Mouse (Mus musculus) liver, postnatal 0 days (tissue): ENCODE results near the gene Slc12a8. TPM values are rescaled to one million over a fixed set of nuclear protein-coding genes. Genes with fewer than 3 reads are reported as not detected.

ENCODE experiments used
- ATAC-seq: fragments of 200-750 bp; cut with Nextera tagmentation; 2 replicates; pipeline ENCODE4 v1.8.0; 2017; ENCODE audit warnings: mild to moderate bottlenecking, moderate library complexity
- DNase-seq: peaks from one replicate; pipeline ENCODE4 v3.0.0-alpha.2; 2016
- H3K27ac ChIP-seq: fragments of 300-500 bp; sonication (generic); 2 replicates; pipeline ENCODE4 v1.5.1; 2014; ENCODE audit warnings: antibody characterized with exemption, moderate library complexity, mild to moderate bottlenecking, low read depth
- H3K27me3 ChIP-seq: fragments of 300-500 bp; sonication (generic); 2 replicates; pipeline ENCODE4 v1.6.1; 2014; ENCODE audit warnings: low read length, control low read depth, mixed read lengths; ENCODE audit not compliant: insufficient read depth
- H3K36me3 ChIP-seq: fragments of 300-500 bp; sonication (generic); replicated peaks from 2 replicates; pipeline ENCODE4 v1.6.1; 2014; ENCODE audit warnings: mild to moderate bottlenecking, control low read depth, low read length, moderate library complexity, mixed read lengths; ENCODE audit not compliant: insufficient read depth
- H3K4me1 ChIP-seq: fragments of 300-500 bp; sonication (generic); 2 replicates; pipeline ENCODE4 v1.6.1; 2014; ENCODE audit warnings: antibody characterized with exemption, mild to moderate bottlenecking, control low read depth; ENCODE audit not compliant: insufficient read depth
- H3K4me2 ChIP-seq: fragments of 300-500 bp; sonication (generic); 2 replicates; pipeline ENCODE4 v1.6.1; 2014; ENCODE audit warnings: low read depth, mild to moderate bottlenecking, low read length, moderate library complexity, mixed read lengths
- H3K4me3 ChIP-seq: fragments of 300-500 bp; sonication (generic); 2 replicates; pipeline ENCODE4 v1.5.1; 2014; ENCODE audit warnings: low read depth, low read length
- H3K9ac ChIP-seq: fragments of 300-500 bp; sonication (generic); replicated peaks from 2 replicates; pipeline ENCODE4 v1.6.1; 2014; ENCODE audit warnings: mild to moderate bottlenecking, moderate library complexity
- H3K9me3 ChIP-seq: fragments of 300-500 bp; sonication (generic); 2 replicates; pipeline ENCODE4 v1.6.1; 2016; ENCODE audit warnings: mild to moderate bottlenecking, control low read depth, low read length, mixed read lengths
- CTCF ChIP-seq: sonication (generic); IDR thresholded peaks from 2 replicates; pipeline ENCODE4 v1.5.1; 2016; ENCODE audit warnings: antibody characterized with exemption, low read depth
- EP300 ChIP-seq: IDR thresholded peaks from 2 replicates; pipeline ENCODE4 v1.6.1; 2016; ENCODE audit warnings: antibody characterized with exemption, low read depth, mild to moderate bottlenecking
- WGBS: fragments of 180-500 bp; shearing (Covaris S2); extraction: QIAGEN DNeasy Blood & Tissue Kit; methylation state at CpG from one replicate; pipeline ENCODE4 v1.1.7; 2014; ENCODE audit not compliant: insufficient replicate concordance; 5-methylcytosine and 5-hydroxymethylcytosine counted together
- polyA plus RNA-seq: library from polyadenylated mRNA; unstranded; fragments of >200 nt; fragmentation: Nextera tagmentation; extraction: Ambion mirVana; gene quantifications from 2 replicates; pipeline ENCODE4 v1.2.1, GENCODE M21; 2015

Slc12a8 gene
- polyA plus RNA-seq, 1 experiment from 2014 or later = 0.18 TPM

DNA sequence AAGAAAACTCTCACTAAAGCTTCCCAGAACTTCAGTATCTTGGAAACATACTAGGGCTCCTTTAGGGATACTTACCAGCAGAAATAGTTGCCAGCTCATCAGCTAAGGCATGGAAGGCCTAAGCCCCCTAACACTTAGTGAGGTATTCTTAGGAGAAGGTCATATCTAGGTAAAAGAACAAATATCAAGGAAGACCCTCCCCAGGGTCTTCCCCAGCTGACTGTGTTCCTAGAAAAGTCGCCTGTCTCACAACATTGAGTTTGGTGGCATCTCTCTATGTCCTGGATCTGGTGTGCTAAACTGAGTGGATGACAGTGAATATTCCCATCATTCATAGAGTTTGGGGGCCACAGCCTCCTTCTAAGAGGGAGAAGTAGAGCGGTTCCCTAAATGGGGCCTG, 153.8 kb downstream of the Slc12a8 start:
- no peaks in the 10 kb centered on the region for H3K27me3 ChIP-seq
- H3K27ac ChIP-seq = no peak overlapping the region
- H3K9me3 ChIP-seq = no peaks in the 10 kb centered on the region
- TF ChIP-seq CTCF = no peak
- no peak for TF ChIP-seq EP300
- no peak overlapping the region for H3K4me2 ChIP-seq
- H3K4me3 ChIP-seq = no peak overlapping the region
- ATAC-seq (no peak), DNase-seq (no peak)
- H3K36me3 ChIP-seq = no peaks in the 10 kb centered on the region
- 65% methylated on average over 2 of the region's 2 CpGs for WGBS
- H3K4me1 ChIP-seq = peaks cover 3% of the 10 kb centered on the region; the same call in 1 of the 2 replicates
- H3K9ac ChIP-seq = no peak overlapping the region

DNA sequence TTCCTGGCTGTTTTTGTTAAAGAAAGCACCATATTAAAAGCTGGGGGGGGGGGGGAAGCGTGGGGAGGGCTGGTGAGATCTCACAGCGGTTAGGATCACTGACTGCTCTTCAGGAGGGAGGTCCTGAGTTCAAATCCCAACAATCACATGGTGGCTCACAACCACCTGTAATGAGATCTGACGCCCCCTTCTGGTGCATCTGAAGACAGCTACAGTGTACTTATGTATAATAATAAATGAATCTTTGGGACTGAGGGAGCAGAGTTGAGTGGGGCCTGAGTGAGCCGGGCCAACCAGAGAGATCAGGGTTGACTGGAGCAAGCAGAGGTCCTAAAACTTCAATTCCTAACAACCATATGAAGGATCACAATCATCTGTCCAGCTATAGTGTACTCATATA, 155.1 kb downstream of the Slc12a8 start:
- 85% methylated on average over 3 of the region's 4 CpGs for WGBS
- Histone ChIP-seq H3K27ac (no peak overlapping the region), H3K27me3 (no peaks in the 10 kb centered on the region), H3K9me3 (no peaks in the 10 kb centered on the region), H3K4me1 (peaks cover 5% of the 10 kb centered on the region; the same call in 1 of the 2 replicates), H3K9ac (no peak overlapping the region), H3K36me3 (no peaks in the 10 kb centered on the region), H3K4me2 (no peak overlapping the region), H3K4me3 (no peak overlapping the region)
- ATAC-seq (no peak), DNase-seq (no peak)
- TF ChIP-seq EP300 (no peak), CTCF (0 out of 2 replicates have a peak, but pooled peaks have one; percentile 10)

- Histone ChIP-seq H3K27me3 (no peaks in the 10 kb centered on the region), H3K27ac (no peak overlapping the region), H3K9me3 (no peaks in the 10 kb centered on the region), H3K4me3 (no peak overlapping the region), H3K36me3 (no peaks in the 10 kb centered on the region), H3K9ac (no peak overlapping the region), H3K4me1 (peaks cover 5% of the 10 kb centered on the region; the same call in 1 of the 2 replicates), H3K4me2 (no peak overlapping the region)
- ATAC-seq = no peak
- DNase-seq = no peak
- TF ChIP-seq CTCF (no peak), EP300 (no peak)
- WGBS = 74% methylated on average over 4 of the region's 4 CpGs
Measured at GRCm38 (mm10) chr16:33672643-33673042, 155.5 kb downstream of the Slc12a8 start.

GRCm38 (mm10) chr16:33673530-33674109, 156.5 kb downstream of the Slc12a8 start:
- no peaks in the 10 kb centered on the region for H3K36me3 ChIP-seq
- peaks cover 5% of the 10 kb centered on the region; the same call in 1 of the 2 replicates for H3K4me1 ChIP-seq
- no peak overlapping the region for H3K4me2 ChIP-seq
- H3K9ac ChIP-seq = no peak overlapping the region
- H3K4me3 ChIP-seq = no peak overlapping the region
- no peaks in the 10 kb centered on the region for H3K27me3 ChIP-seq
- H3K9me3 ChIP-seq = no peaks in the 10 kb centered on the region
- WGBS = 70% methylated on average over 14 of the region's 14 CpGs
- no peak for TF ChIP-seq CTCF
- no peak for TF ChIP-seq EP300
- ATAC-seq = no peak
- no peak overlapping the region for H3K27ac ChIP-seq
- no peak for DNase-seq

GRCm38 (mm10) chr16:33675151-33675847, 158.2 kb downstream of the Slc12a8 start:
- Histone ChIP-seq H3K4me1 (peaks cover 5% of the 10 kb centered on the region; the same call in 1 of the 2 replicates), H3K4me3 (no peak overlapping the region), H3K36me3 (no peaks in the 10 kb centered on the region), H3K9me3 (no peaks in the 10 kb centered on the region), H3K27me3 (no peaks in the 10 kb centered on the region), H3K9ac (no peak overlapping the region), H3K27ac (no peak overlapping the region), H3K4me2 (no peak overlapping the region)
- 73% methylated on average over 10 of the region's 10 CpGs for WGBS
- TF ChIP-seq CTCF (no peak), EP300 (no peak)
- ATAC-seq (no peak), DNase-seq (no peak)

DNA sequence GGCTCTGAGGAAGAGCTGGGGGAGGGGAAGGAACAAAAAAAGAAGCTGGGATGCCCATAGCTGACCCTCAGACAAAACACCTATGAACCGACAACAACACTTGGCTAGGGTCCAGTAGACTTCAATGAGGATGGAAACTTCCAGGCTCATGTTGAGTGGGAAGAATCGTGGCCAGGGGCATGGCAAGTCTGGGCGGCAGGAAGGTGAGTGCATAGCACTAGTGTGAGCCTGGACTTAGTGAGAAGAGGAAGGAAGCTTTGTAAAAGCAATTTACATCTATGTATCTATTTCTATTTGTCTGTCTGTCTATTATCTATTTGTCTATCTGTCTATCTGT, 158.7 kb downstream of the Slc12a8 start:
- Histone ChIP-seq H3K9me3 (no peaks in the 10 kb centered on the region), H3K4me3 (no peak overlapping the region)
- WGBS = 60% methylated on average over 3 of the region's 3 CpGs

More for the DNA sequence above, 158.7 kb downstream of the Slc12a8 start:
- H3K4me2 ChIP-seq = no peak overlapping the region
- H3K27me3 ChIP-seq = no peaks in the 10 kb centered on the region
- no peak for TF ChIP-seq EP300
- H3K9ac ChIP-seq = no peak overlapping the region
- peaks cover 5% of the 10 kb centered on the region; the same call in 1 of the 2 replicates for H3K4me1 ChIP-seq
- H3K36me3 ChIP-seq = no peaks in the 10 kb centered on the region
- H3K27ac ChIP-seq = no peak overlapping the region
- no peak for DNase-seq
- no peak for ATAC-seq
